Mouse (Mus musculus) midbrain, embryonic 15.5 days (tissue): ENCODE data around the gene Lclat1. TPM values are rescaled to one million over a fixed set of nuclear protein-coding genes. Genes with fewer than 3 reads are reported as not detected.
"Not testable (repeated sequence)": the region's sequence is repeated elsewhere in the genome, so short reads cannot be mapped to it uniquely, and the experiment has no call there.

ENCODE experiments used
- ATAC-seq: fragments of 200-750 bp; cut with Nextera tagmentation; replicated peaks from 2 replicates; pipeline ENCODE4 v1.8.0; 2017; ENCODE audit warnings: moderate TSS enrichment
- H3K27ac ChIP-seq: fragments of 300-500 bp; sonication (generic); 2 replicates; pipeline ENCODE4 v1.5.1; 2015; ENCODE audit warnings: mild to moderate bottlenecking, inconsistent platforms
- H3K27me3 ChIP-seq: fragments of 300-500 bp; sonication (generic); replicated peaks from 2 replicates; pipeline ENCODE4 v1.6.1; 2015; ENCODE audit warnings: inconsistent platforms
- H3K36me3 ChIP-seq: fragments of 300-500 bp; sonication (generic); replicated peaks from 2 replicates; pipeline ENCODE4 v1.6.1; 2015; ENCODE audit warnings: inconsistent platforms
- H3K4me1 ChIP-seq: fragments of 300-500 bp; sonication (generic); 2 replicates; pipeline ENCODE4 v1.6.1; 2015; ENCODE audit warnings: inconsistent platforms
- H3K4me2 ChIP-seq: fragments of 300-500 bp; sonication (generic); 2 replicates; pipeline ENCODE4 v1.6.1; 2015; ENCODE audit warnings: inconsistent platforms, mild to moderate bottlenecking, moderate library complexity
- H3K4me3 ChIP-seq: fragments of 300-500 bp; sonication (generic); 2 replicates; pipeline ENCODE4 v1.5.1; 2015; ENCODE audit warnings: mild to moderate bottlenecking, inconsistent platforms
- H3K9ac ChIP-seq: fragments of 300-500 bp; sonication (generic); 2 replicates; pipeline ENCODE4 v1.6.1; 2015; ENCODE audit warnings: mild to moderate bottlenecking, inconsistent platforms
- H3K9me3 ChIP-seq: fragments of 300-500 bp; sonication (generic); 2 replicates; pipeline ENCODE4 v1.6.1; 2016; ENCODE audit warnings: inconsistent platforms
- WGBS: fragments of 180-500 bp; shearing (Covaris S2); methylation state at CpG from one replicate; pipeline ENCODE4 v1.1.7; 2015; ENCODE audit warnings: mixed read lengths; 5-methylcytosine and 5-hydroxymethylcytosine counted together
- polyA plus RNA-seq: library from polyadenylated mRNA; unstranded; fragments of >200 nt; fragmentation: Nextera tagmentation; extraction: Ambion mirVana; gene quantifications from 2 replicates; pipeline ENCODE4 v1.2.1, GENCODE M21; 2015

Gene Lclat1
- polyA plus RNA-seq, 1 experiment from 2014 or later, result 11.5 TPM

- not testable (repeated sequence) for H3K4me3 ChIP-seq, H3K4me2 ChIP-seq, H3K27me3 ChIP-seq, H3K27ac ChIP-seq, H3K9me3 ChIP-seq, ATAC-seq, H3K9ac ChIP-seq, H3K36me3 ChIP-seq, H3K4me1 ChIP-seq
- WGBS, result 93% methylated on average over 5 of the region's 5 CpGs
Measured at GRCm38 (mm10) chr17:73259258-73259657, 151.5 kb downstream of the Lclat1 start.

GRCm38 (mm10) chr17:73262558-73262957 is 154.8 kb downstream of the Lclat1 start:
- 0 out of 2 replicates have a peak, but pooled peaks cover 3% of the 10 kb centered on the region for H3K4me1 ChIP-seq
- H3K27me3 ChIP-seq, result no peaks in the 10 kb centered on the region
- no peak overlapping the region for H3K4me2 ChIP-seq
- H3K36me3 ChIP-seq, result no peaks in the 10 kb centered on the region
- no peaks in the 10 kb centered on the region for H3K9me3 ChIP-seq
- no peak overlapping the region for H3K27ac ChIP-seq
- no peak for ATAC-seq
- no peak overlapping the region for H3K4me3 ChIP-seq
- H3K9ac ChIP-seq, result no peak overlapping the region
- WGBS, result 83% methylated on average over 2 of the region's 2 CpGs

- Histone ChIP-seq H3K9ac (no peak overlapping the region), H3K36me3 (no peaks in the 10 kb centered on the region), H3K4me3 (no peak overlapping the region), H3K9me3 (no peaks in the 10 kb centered on the region), H3K4me2 (no peak overlapping the region), H3K4me1 (0 out of 2 replicates have a peak, but pooled peaks cover 3% of the 10 kb centered on the region), H3K27me3 (no peaks in the 10 kb centered on the region), H3K27ac (no peak overlapping the region)
- ATAC-seq, result no peak
- WGBS, result 92% methylated on average over 8 of the region's 8 CpGs
Measured at GRCm38 (mm10) chr17:73263077-73263501, 155.3 kb downstream of the Lclat1 start.

GRCm38 (mm10) chr17:73270871-73271796 is 163.3 kb downstream of the Lclat1 start:
- Histone ChIP-seq H3K9ac (no peak overlapping the region), H3K36me3 (no peaks in the 10 kb centered on the region), H3K4me1 (peaks cover 16% of the 10 kb centered on the region), H3K4me2 (no peak overlapping the region), H3K4me3 (no peak overlapping the region), H3K9me3 (no peaks in the 10 kb centered on the region), H3K27ac (peak overlapping the region; percentile 70), H3K27me3 (no peaks in the 10 kb centered on the region)
- ATAC-seq, result peak; percentile 72
- WGBS, result 75% methylated on average over 15 of the region's 15 CpGs

GRCm38 (mm10) chr17:73271797-73272600 is 164.2 kb downstream of the Lclat1 start:
- peak; percentile 95 for ATAC-seq
- Histone ChIP-seq H3K27me3 (no peaks in the 10 kb centered on the region), H3K9me3 (no peaks in the 10 kb centered on the region), H3K9ac (no peak overlapping the region), H3K36me3 (no peaks in the 10 kb centered on the region), H3K4me2 (no peak overlapping the region), H3K4me3 (no peak overlapping the region), H3K27ac (peak overlapping the region; percentile 70), H3K4me1 (peaks cover 16% of the 10 kb centered on the region)
- 69% methylated on average over 7 of the region's 7 CpGs for WGBS

GRCm38 (mm10) chr17:73273809-73274208 is 166.0 kb downstream of the Lclat1 start:
- 84% methylated on average over 7 of the region's 7 CpGs for WGBS
- ATAC-seq, result no peak
- no peak overlapping the region for H3K4me2 ChIP-seq
- no peak overlapping the region for H3K9ac ChIP-seq
- no peaks in the 10 kb centered on the region for H3K27me3 ChIP-seq
- H3K36me3 ChIP-seq, result no peaks in the 10 kb centered on the region
- no peak overlapping the region for H3K27ac ChIP-seq
- H3K9me3 ChIP-seq, result no peaks in the 10 kb centered on the region
- no peak overlapping the region for H3K4me3 ChIP-seq
- peaks cover 16% of the 10 kb centered on the region for H3K4me1 ChIP-seq

GRCm38 (mm10) chr17:73275066-73275465 is 167.3 kb downstream of the Lclat1 start:
- no peaks in the 10 kb centered on the region for H3K27me3 ChIP-seq
- no peak overlapping the region for H3K27ac ChIP-seq
- H3K4me3 ChIP-seq, result no peak overlapping the region
- WGBS, result 87% methylated on average over 10 of the region's 10 CpGs
- H3K9me3 ChIP-seq, result no peaks in the 10 kb centered on the region
- no peak overlapping the region for H3K4me2 ChIP-seq
- H3K36me3 ChIP-seq, result no peaks in the 10 kb centered on the region
- peaks cover 16% of the 10 kb centered on the region for H3K4me1 ChIP-seq
- ATAC-seq, result no peak
- no peak overlapping the region for H3K9ac ChIP-seq

GRCm38 (mm10) chr17:73277770-73278169 is 170.0 kb downstream of the Lclat1 start:
- no peak overlapping the region for H3K4me3 ChIP-seq
- no peaks in the 10 kb centered on the region for H3K4me1 ChIP-seq
- H3K36me3 ChIP-seq, result no peaks in the 10 kb centered on the region
- no peak for ATAC-seq
- no peak overlapping the region for H3K9ac ChIP-seq
- no peaks in the 10 kb centered on the region for H3K27me3 ChIP-seq
- no peak overlapping the region for H3K4me2 ChIP-seq
- H3K27ac ChIP-seq, result no peak overlapping the region
- WGBS, result 89% methylated on average over 4 of the region's 4 CpGs
- no peaks in the 10 kb centered on the region for H3K9me3 ChIP-seq

- not testable (repeated sequence) for ATAC-seq, H3K36me3 ChIP-seq, H3K9me3 ChIP-seq, H3K27me3 ChIP-seq, H3K9ac ChIP-seq, H3K4me2 ChIP-seq, H3K4me1 ChIP-seq, H3K27ac ChIP-seq, H3K4me3 ChIP-seq
- 52% methylated on average over 6 of the region's 6 CpGs for WGBS
Measured at GRCm38 (mm10) chr17:73282702-73283101, 174.9 kb downstream of the Lclat1 start.

- no peak for ATAC-seq
- Histone ChIP-seq H3K27ac (no peak overlapping the region), H3K4me1 (no peaks in the 10 kb centered on the region), H3K9ac (no peak overlapping the region), H3K36me3 (no peaks in the 10 kb centered on the region), H3K9me3 (no peaks in the 10 kb centered on the region), H3K27me3 (no peaks in the 10 kb centered on the region), H3K4me3 (no peak overlapping the region), H3K4me2 (no peak overlapping the region)
- WGBS, result 54% methylated on average over 2 of the region's 2 CpGs
Measured at GRCm38 (mm10) chr17:73284301-73284700, 176.5 kb downstream of the Lclat1 start.
